Mouse (Mus musculus) stomach, adult 2 months (tissue): ENCODE measurements around the gene Rfx2. TPM values are rescaled to one million over a fixed set of nuclear protein-coding genes. Genes with fewer than 3 reads are reported as not detected.

Source experiments
- polyA plus RNA-seq: library from polyadenylated mRNA; depleted of rRNA; stranded (reverse); fragments of >200 nt; gene quantifications from 2 replicates; pipeline ENCODE4 v1.2.3, GENCODE M21; 2012; rRNA removed

Gene Rfx2
- polyA plus RNA-seq, result 10.5 and 10.9 TPM in 2 replicates

GRCm38 (mm10) chr17:56830411-56831110 lies at the start of gene Rfx2:
TSS of gene Rfx2 (minus strand) at chr17:56831013.

DNA sequence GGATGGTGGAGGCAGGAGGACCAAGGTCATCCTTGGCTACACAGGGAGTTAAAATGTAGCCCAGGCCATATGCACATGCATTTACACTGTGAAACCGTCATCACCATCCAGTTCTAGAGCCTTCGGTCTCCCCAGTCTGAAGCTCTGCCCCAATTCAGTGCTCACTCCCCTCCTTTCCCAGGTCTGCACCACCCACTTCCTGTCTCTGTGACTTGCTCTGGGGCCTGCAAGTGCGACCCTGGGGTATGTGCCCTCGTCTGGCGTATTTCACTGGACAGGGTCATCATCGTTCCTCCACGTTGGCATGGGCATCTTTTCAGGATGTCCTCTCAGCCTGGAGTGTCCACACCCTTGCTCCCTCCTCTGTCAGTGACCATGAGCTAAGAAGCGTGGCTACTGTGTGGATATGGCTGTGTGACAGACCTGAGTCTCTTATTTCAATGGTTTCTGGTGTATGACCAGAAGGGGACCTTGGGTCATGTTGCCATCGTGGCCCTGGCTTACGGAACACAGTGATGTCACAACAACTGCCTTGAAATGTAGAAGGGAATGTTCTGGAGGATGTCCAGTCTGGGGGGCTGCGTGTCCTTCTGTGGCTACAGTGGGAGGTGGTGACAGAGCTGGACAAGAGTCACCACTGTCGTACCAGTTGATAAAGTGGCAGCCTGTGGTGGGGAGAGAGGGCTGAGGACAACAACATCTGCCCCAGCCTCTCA lies 44.3 kb upstream of the Rfx2 start, which contains the start of gene 1700061G19Rik:
Gene 1700061G19Rik (plus strand): TSS at position 542 of the 716 bp plus-strand sequence.

DNA sequence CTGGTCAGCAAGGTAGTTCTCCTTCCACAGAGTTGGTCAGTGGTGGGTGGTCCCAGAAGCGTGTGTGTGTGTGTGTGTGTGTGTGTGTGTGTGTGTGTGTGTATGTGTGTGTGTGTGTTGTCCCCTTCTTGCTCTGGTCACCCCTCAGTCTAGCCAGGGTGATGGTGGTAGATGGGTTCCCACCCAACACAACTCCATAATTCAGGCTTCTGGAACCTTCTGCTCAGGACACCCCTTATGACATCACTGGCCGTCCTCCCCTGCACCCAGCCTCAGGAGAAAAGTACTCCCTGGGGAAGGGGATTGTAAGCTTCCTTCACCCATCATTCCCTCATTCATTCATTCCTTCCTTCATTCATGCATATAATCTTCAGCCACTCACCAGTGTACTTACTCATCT lies 43.4 kb upstream of the Rfx2 start, which contains the start of gene Acsbg2:
Gene Acsbg2 (minus strand): TSS at position 211 of the 400 bp plus-strand sequence.

DNA sequence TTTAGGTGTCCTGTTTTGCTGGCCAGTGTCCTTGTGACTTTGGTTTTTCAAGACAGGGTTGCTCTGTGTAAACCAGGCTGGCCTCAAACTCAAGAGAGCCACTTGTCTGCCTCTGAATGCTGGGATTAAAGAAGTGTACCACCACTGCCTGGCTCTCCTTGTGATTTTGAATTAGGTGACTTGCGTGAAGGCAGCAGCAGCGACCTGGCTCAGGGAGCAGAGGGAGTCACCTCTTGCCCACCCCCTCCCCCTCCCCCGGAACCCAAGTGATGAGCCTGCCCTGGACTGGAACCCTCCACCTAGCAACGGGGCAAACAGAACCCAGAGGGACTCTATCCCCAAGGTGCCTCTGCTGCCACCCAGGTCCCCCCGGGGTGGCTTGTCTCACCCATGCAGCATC lies 60.9 kb downstream of the Rfx2 start, which contains the start of gene Prr22:
Gene Prr22 (plus strand): TSS at position 301 of the 400 bp plus-strand sequence.

DNA sequence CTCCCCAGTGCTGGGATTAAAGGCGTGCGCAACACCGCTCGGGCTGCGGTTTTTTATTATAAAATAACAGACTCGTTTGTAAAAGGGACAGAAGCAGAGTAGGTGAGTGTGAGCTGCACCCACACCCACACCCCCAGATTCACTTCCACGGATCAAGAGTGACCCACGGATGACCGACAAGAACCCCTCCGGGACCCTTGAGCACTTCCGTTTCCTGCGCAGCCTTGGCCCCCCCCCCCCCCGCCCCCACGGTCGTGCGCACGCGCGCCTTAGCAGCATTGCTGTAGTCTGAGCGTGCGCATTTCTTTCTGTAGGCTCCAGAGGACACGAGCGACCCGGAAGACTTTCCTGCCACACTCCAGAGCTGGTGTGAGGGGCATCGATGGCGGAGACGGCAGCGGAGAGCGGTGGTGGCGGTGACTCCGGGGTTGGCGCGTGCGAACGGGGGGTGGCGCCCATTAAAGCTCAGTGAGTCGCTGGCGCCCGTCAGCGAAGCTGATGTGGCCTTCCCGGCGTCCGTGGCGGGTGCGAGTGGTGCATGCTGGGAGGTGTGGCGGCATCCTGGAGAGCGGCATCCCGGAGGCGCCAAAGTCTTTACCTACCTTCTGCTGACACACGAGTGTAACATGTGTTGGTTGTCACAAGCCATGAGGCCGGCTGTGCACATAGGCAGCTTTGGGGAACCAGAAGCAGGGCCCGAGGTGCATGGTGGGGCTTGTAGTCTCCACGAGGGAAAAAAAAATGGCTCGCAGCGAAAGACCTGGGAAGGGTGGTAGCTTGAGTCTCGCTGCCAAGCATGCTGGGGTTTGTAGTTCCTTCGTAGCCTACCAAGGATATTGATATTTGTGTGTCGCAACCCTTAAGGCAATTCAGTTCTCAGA lies 66.1 kb downstream of the Rfx2 start, which contains the start of gene Dus3l:
Gene Dus3l (plus strand): TSS at position 284 of the 881 bp plus-strand sequence.

GRCm38 (mm10) chr17:56757416-56758123 lies 73.2 kb downstream of the Rfx2 start, which contains the start of gene Nrtn:
TSS of gene Nrtn (minus strand) at chr17:56757530.

Other genes starting within 250 kb of the Rfx2 start
- gene Safb2, start 246.4 kb downstream of the Rfx2 start, polyA plus RNA-seq, result 39.6 and 58.7 TPM in 2 replicates
- gene Safb, start 246.2 kb downstream of the Rfx2 start, polyA plus RNA-seq, result 42.0 and 56.8 TPM in 2 replicates
- 65.1 and 76.9 TPM in 2 replicates for gene 2410015M20Rik, start 221.2 kb downstream of the Rfx2 start, polyA plus RNA-seq
- gene Rpl36, start 217.6 kb downstream of the Rfx2 start, polyA plus RNA-seq, result 923 and 1,272 TPM in 2 replicates
- 30.8 and 35.7 TPM in 2 replicates for gene Lonp1, start 204.1 kb downstream of the Rfx2 start, polyA plus RNA-seq
- gene Catsperd, start 202.9 kb downstream of the Rfx2 start, polyA plus RNA-seq, result 0.05 and 0.08 TPM in 2 replicates
- 41.3 and 41.5 TPM in 2 replicates for gene Ranbp3, start 157.7 kb downstream of the Rfx2 start, polyA plus RNA-seq
- 612 and 926 TPM in 2 replicates for gene Ndufa11, start 113.2 kb downstream of the Rfx2 start, polyA plus RNA-seq
- gene Vmac, start 113.0 kb downstream of the Rfx2 start, polyA plus RNA-seq, result 12.7 and 17.2 TPM in 2 replicates
- gene Nrtn, start 73.5 kb downstream of the Rfx2 start, polyA plus RNA-seq, result 61.1 and 186 TPM in 2 replicates
- 42.5 and 43.8 TPM in 2 replicates for gene Dus3l, start 66.3 kb downstream of the Rfx2 start, polyA plus RNA-seq
- 2.9 and 3.5 TPM in 2 replicates for gene Prr22, start 60.8 kb downstream of the Rfx2 start, polyA plus RNA-seq
- gene Acsbg2, start 43.4 kb upstream of the Rfx2 start, polyA plus RNA-seq, result not detected in 2 replicates
- gene 1700061G19Rik, start 44.5 kb upstream of the Rfx2 start, polyA plus RNA-seq, result 0.18 and 0.25 TPM in 2 replicates
- gene Mllt1, start 104.4 kb upstream of the Rfx2 start, polyA plus RNA-seq, result 24.1 and 27.8 TPM in 2 replicates
- gene Acer1, start 151.1 kb upstream of the Rfx2 start, polyA plus RNA-seq, result 23.5 and 26.4 TPM in 2 replicates
- gene Clpp, start 159.3 kb upstream of the Rfx2 start, polyA plus RNA-seq, result 92.3 and 119 TPM in 2 replicates
- 29.2 and 45.8 TPM in 2 replicates for gene Alkbh7, start 166.3 kb upstream of the Rfx2 start, polyA plus RNA-seq
- gene Pspn, start 169.0 kb upstream of the Rfx2 start, polyA plus RNA-seq, result not detected in 2 replicates
- gene Gtf2f1, start 180.3 kb upstream of the Rfx2 start, polyA plus RNA-seq, result 19.6 and 20.1 TPM in 2 replicates
- not detected in 2 replicates for gene Gm17949, start 180.5 kb upstream of the Rfx2 start, polyA plus RNA-seq
- gene Khsrp, start 200.5 kb upstream of the Rfx2 start, polyA plus RNA-seq, result 44.9 and 45.0 TPM in 2 replicates
- gene Slc25a41, start 210.6 kb upstream of the Rfx2 start, polyA plus RNA-seq, result 0.10 TPM in 1 of 2 replicates, not detected in the other
- 122 and 141 TPM in 2 replicates for gene Crb3, start 228.1 kb upstream of the Rfx2 start, polyA plus RNA-seq
- 25.5 and 25.6 TPM in 2 replicates for gene Slc25a23, start 228.8 kb upstream of the Rfx2 start, polyA plus RNA-seq
- 1.1 and 1.8 TPM in 2 replicates for gene Dennd1c, start 247.5 kb upstream of the Rfx2 start, polyA plus RNA-seq